Mouse (Mus musculus) CH12.LX (cell line): Measurements from ENCODE around the gene Prps1. TPM values are rescaled to one million over a fixed set of nuclear protein-coding genes. Genes with fewer than 3 reads are reported as not detected.
A peak's percentile ranks its signal among the peaks of the same experiment; 100 is the strongest.

Source experiments
- DNase-seq: peaks from one replicate; pipeline ENCODE4 v3.0.0-alpha.2; 2013; ENCODE audit errors: extremely low read depth
- H3K27ac ChIP-seq: 2 replicates; pipeline ENCODE4 v1.5.1; 2012; ENCODE audit warnings: low read depth, mild to moderate bottlenecking, control low read depth, moderate library complexity; ENCODE audit not compliant: insufficient read depth
- H3K27me3 ChIP-seq: replicated peaks from 2 replicates; pipeline ENCODE3; 2012; ENCODE audit warnings: inconsistent platforms
- H3K36me3 ChIP-seq, 2 experiments: replicated peaks in 1 of 2; 2 replicates each; pipeline versions ENCODE3 to v1.6.1; 2012; ENCODE audit warnings: inconsistent platforms in 1 of 2, low read length in 1 of 2, mild to moderate bottlenecking in 1 of 2, mixed read lengths in 1 of 2, moderate library complexity in 1 of 2; ENCODE audit not compliant: control insufficient read depth in 1 of 2, insufficient read depth in 1 of 2
- H3K4me1 ChIP-seq, 2 experiments: 2 replicates each; pipeline ENCODE4 v1.6.1; 2012; ENCODE audit warnings: inconsistent platforms in 1 of 2, moderate library complexity in 1 of 2; ENCODE audit not compliant: insufficient read depth in 2 of 2, control insufficient read depth in 1 of 2
- H3K4me2 ChIP-seq: 2 replicates; pipeline ENCODE4 v1.6.1; 2012; ENCODE audit warnings: low read depth, mild to moderate bottlenecking, control low read depth; ENCODE audit not compliant: poor library complexity, insufficient read depth, severe bottlenecking
- H3K4me3 ChIP-seq, 3 experiments: fragments of 150-350 bp in 1 of 3; sonication (generic) in 1 of 3; replicated peaks in 1 of 3; 2 replicates each; pipeline versions ENCODE3 to v1.5.1; 2011 to 2012; ENCODE audit warnings: low read depth in 2 of 3, low read length in 2 of 3, mild to moderate bottlenecking in 2 of 3, moderate library complexity in 2 of 3, control low read depth in 1 of 3, improper control_type of control experiment in 1 of 3, inconsistent platforms in 1 of 3, mixed read lengths in 1 of 3; ENCODE audit not compliant: poor library complexity in 1 of 3
- H3K79me2 ChIP-seq: replicated peaks from 2 replicates; pipeline ENCODE4 v1.6.1; 2012; ENCODE audit warnings: mild to moderate bottlenecking, moderate library complexity; ENCODE audit not compliant: control insufficient read depth, poor library complexity, insufficient read depth, severe bottlenecking; ENCODE audit errors: extremely low read depth
- H3K9ac ChIP-seq: 2 replicates; pipeline ENCODE4 v1.6.1; 2012; ENCODE audit warnings: low read depth, mild to moderate bottlenecking, control low read depth, moderate library complexity; ENCODE audit not compliant: insufficient read depth
- H3K9me3 ChIP-seq: replicated peaks from 2 replicates; pipeline ENCODE3; 2012; ENCODE audit warnings: low read length, inconsistent platforms, mixed read lengths
- BHLHE40 ChIP-seq: IDR thresholded peaks from 2 replicates; pipeline ENCODE4 v1.6.1; 2011; ENCODE audit warnings: mild to moderate bottlenecking, low read depth, low read length, improper control_type of control experiment
- CHD1 ChIP-seq: IDR thresholded peaks from 2 replicates; pipeline ENCODE4 v1.6.1; 2012; ENCODE audit warnings: low read depth, low read length, improper control_type of control experiment, inconsistent platforms
- CHD2 ChIP-seq: IDR thresholded peaks from 2 replicates; pipeline ENCODE4 v1.6.1; 2011; ENCODE audit warnings: low read length, improper control_type of control experiment
- CTCF ChIP-seq, 2 experiments: IDR thresholded peaks in 1 of 2; conservative IDR thresholded peaks in 1 of 2; 2 replicates each; pipeline ENCODE4 v1.5.1; 2011 to 2012; ENCODE audit warnings: low read depth in 2 of 2, low read length in 2 of 2, improper control_type of control experiment in 1 of 2, inconsistent platforms in 1 of 2, mild to moderate bottlenecking in 1 of 2, moderate library complexity in 1 of 2
- ELF1 ChIP-seq: IDR thresholded peaks from 2 replicates; pipeline ENCODE4 v1.6.1; 2014; ENCODE audit warnings: low read depth, mild to moderate bottlenecking, inconsistent platforms, low read length, improper control_type of control experiment
- HCFC1 ChIP-seq: IDR thresholded peaks from 2 replicates; pipeline ENCODE4 v1.6.1; 2012; ENCODE audit warnings: low read depth, mild to moderate bottlenecking, inconsistent platforms, low read length, improper control_type of control experiment
- JUN ChIP-seq: IDR thresholded peaks from 2 replicates; pipeline ENCODE4 v1.6.1; 2011; ENCODE audit warnings: low read depth, mild to moderate bottlenecking, low read length, improper control_type of control experiment, moderate library complexity; ENCODE audit not compliant: insufficient read depth
- JUND ChIP-seq: conservative IDR thresholded peaks from 2 replicates; pipeline ENCODE4 v1.6.1; 2011; ENCODE audit warnings: low read depth, low read length, improper control_type of control experiment
- KAT2A ChIP-seq: IDR thresholded peaks from 2 replicates; pipeline ENCODE4 v1.6.1; 2012; ENCODE audit warnings: low read length, improper control_type of control experiment, inconsistent platforms; ENCODE audit not compliant: insufficient replicate concordance
- MAFK ChIP-seq: IDR thresholded peaks from 2 replicates; pipeline ENCODE4 v1.6.1; 2011; ENCODE audit warnings: low read length, improper control_type of control experiment; ENCODE audit not compliant: insufficient replicate concordance
- MAZ ChIP-seq: IDR thresholded peaks from 2 replicates; pipeline ENCODE4 v1.6.1; 2012; ENCODE audit warnings: low read depth, mild to moderate bottlenecking, inconsistent platforms, low read length, improper control_type of control experiment, moderate library complexity
- MEF2A ChIP-seq: IDR thresholded peaks from 2 replicates; pipeline ENCODE4 v1.6.1; 2014; ENCODE audit warnings: low read depth, mild to moderate bottlenecking, inconsistent platforms, low read length, improper control_type of control experiment, borderline replicate concordance
- MXI1 ChIP-seq: IDR thresholded peaks from 2 replicates; pipeline ENCODE4 v1.6.1; 2011; ENCODE audit warnings: mild to moderate bottlenecking, low read depth, low read length, improper control_type of control experiment
- MYC ChIP-seq: IDR thresholded peaks from 2 replicates; pipeline ENCODE4 v1.6.1; 2011; ENCODE audit warnings: low read depth, mild to moderate bottlenecking, improper control_type of control experiment, low read length
- NELFE ChIP-seq: IDR thresholded peaks from 2 replicates; pipeline ENCODE4 v1.6.1; 2011; ENCODE audit warnings: low read depth, low read length, improper control_type of control experiment
- NRF1 ChIP-seq: IDR thresholded peaks from 2 replicates; pipeline ENCODE4 v1.6.1; 2014; ENCODE audit warnings: low read depth, mild to moderate bottlenecking, inconsistent platforms, low read length, improper control_type of control experiment, moderate library complexity
- PAX5 ChIP-seq: IDR thresholded peaks from 2 replicates; pipeline ENCODE4 v1.6.1; 2012; ENCODE audit warnings: low read length, inconsistent platforms, mixed read lengths
- POLR2A ChIP-seq: IDR thresholded peaks from 2 replicates; pipeline ENCODE4 v1.6.1; 2011; ENCODE audit warnings: low read depth, mild to moderate bottlenecking, improper control_type of control experiment, low read length
- POLR2AphosphoS2 ChIP-seq: IDR thresholded peaks from 2 replicates; pipeline ENCODE4 v1.6.1; 2011; ENCODE audit warnings: low read depth, low read length, improper control_type of control experiment
- RAD21 ChIP-seq: IDR thresholded peaks from 2 replicates; pipeline ENCODE4 v1.6.1; 2011; ENCODE audit warnings: low read depth, mild to moderate bottlenecking, low read length, improper control_type of control experiment, moderate library complexity
- RCOR1 ChIP-seq: conservative IDR thresholded peaks from 2 replicates; pipeline ENCODE4 v1.6.1; 2012; ENCODE audit warnings: low read depth, mild to moderate bottlenecking, inconsistent platforms, low read length, improper control_type of control experiment
- SMC3 ChIP-seq: IDR thresholded peaks from 2 replicates; pipeline ENCODE4 v1.6.1; 2011; ENCODE audit warnings: low read depth, low read length, improper control_type of control experiment
- TCF12 ChIP-seq: IDR thresholded peaks from 2 replicates; pipeline ENCODE4 v1.6.1; 2014; ENCODE audit warnings: low read depth, mild to moderate bottlenecking, inconsistent platforms, low read length, improper control_type of control experiment
- UBTF ChIP-seq: IDR thresholded peaks from 2 replicates; pipeline ENCODE4 v1.6.1; 2012; ENCODE audit warnings: low read depth, mild to moderate bottlenecking, inconsistent platforms, low read length, improper control_type of control experiment, moderate library complexity
- ZC3H11A ChIP-seq: IDR thresholded peaks from 2 replicates; pipeline ENCODE4 v1.6.1; 2012; ENCODE audit warnings: low read depth, mild to moderate bottlenecking, inconsistent platforms, low read length, improper control_type of control experiment
- ZNF384 ChIP-seq: IDR thresholded peaks from 2 replicates; pipeline ENCODE4 v1.6.1; 2012; ENCODE audit warnings: low read depth, low read length, improper control_type of control experiment, inconsistent platforms
- dilution Hi-C: fragments of 300-500 bp; cut with MboI; formaldehyde crosslinking; loops from 2 replicates; pipeline ENCODE4 v1.14.3; 2020; ENCODE audit warnings: low sequenced_read_pairs; ENCODE audit not compliant: extremely low pct_unique_long_range_greater_than_20kb, extremely low pct_ligation_motif_present
- in situ Hi-C: fragments of 300-500 bp; cut with MboI; formaldehyde crosslinking; loops from 3 replicates; pipeline ENCODE4 v1.14.3; 2019; ENCODE audit warnings: low sequenced_read_pairs, low pct_ligation_motif_present, low pct_unique_long_range_greater_than_20kb, mixed read lengths
- polyA plus RNA-seq: library from polyadenylated mRNA; unstranded; fragments of >175 nt; gene quantifications from 2 replicates; pipeline ENCODE4 v1.2.1, GENCODE M21; 2012; ENCODE audit warnings: low read depth; ENCODE audit not compliant: insufficient read length
- total RNA-seq, 2 experiments: library from RNA; depleted of rRNA; stranded (reverse); fragments of 300-350 nt in 1 of 2; fragments of >200 nt in 1 of 2; gene quantifications; 2 replicates each; pipeline ENCODE4 v1.2.3; 2012 to 2014

The Prps1 gene
- total and polyA plus RNA-seq, 3 experiments: 52.9 to 163 (median 128) TPM

DNA sequence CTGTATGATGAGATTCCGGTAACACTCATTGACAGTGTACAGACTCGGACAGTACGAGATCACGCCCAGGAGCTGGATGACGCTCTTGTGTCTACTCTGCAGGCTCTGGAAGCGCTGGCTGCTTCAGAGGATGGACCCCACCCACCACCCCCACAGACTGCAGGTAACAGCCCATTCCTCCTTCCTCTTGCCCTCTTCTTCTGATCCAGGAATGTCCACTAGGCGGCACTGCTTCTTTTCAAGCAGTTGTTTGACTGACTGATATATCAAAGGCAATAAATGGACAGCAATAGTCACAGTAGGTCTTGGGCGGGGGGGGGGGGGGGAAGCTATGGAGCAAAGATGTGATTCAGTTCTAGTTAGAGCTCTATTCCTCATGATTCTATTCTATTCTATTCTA, 28.2 kb upstream of the Prps1 start:
- Histone ChIP-seq H3K9ac (no peak overlapping the region), H3K4me1 (peaks cover 10 to 23% of the 10 kb centered on the region in 2 experiments), H3K9me3 (no peaks in the 10 kb centered on the region), H3K4me3 (no peak overlapping the region), H3K4me2 (no peak overlapping the region), H3K79me2 (no peaks in the 10 kb centered on the region), H3K27ac (no peak overlapping the region), H3K27me3 (no peaks in the 10 kb centered on the region), H3K36me3 (no peaks in the 10 kb centered on the region)
- DNase-seq: peak; percentile 15
- no peak for TF ChIP-seq ZC3H11A
- peak in 1 of 2 experiments; percentile 52; a peak in 2 of 4 replicates for TF ChIP-seq CTCF (conservative IDR thresholded peaks at IDR 0.05 in 1 of 2, IDR thresholded peaks at IDR 0.05 in 1 of 2; ENCODE audit: low read depth in 2 of 2, low read length in 2 of 2)
- TF ChIP-seq MAFK: no peak
- no peak for TF ChIP-seq CHD2
- TF ChIP-seq RCOR1: no peak
- TF ChIP-seq RAD21: peak; percentile 1
- peak; percentile 9; the same call in 1 of the 2 replicates for TF ChIP-seq SMC3
- no peak for TF ChIP-seq POLR2AphosphoS2
- TF ChIP-seq JUN: no peak
- TF ChIP-seq POLR2A: no peak
- no peak for TF ChIP-seq MYC
- no peak for TF ChIP-seq ZNF384
- in situ Hi-C loops: no loop called here
- dilution Hi-C loops: no loop called here

DNA sequence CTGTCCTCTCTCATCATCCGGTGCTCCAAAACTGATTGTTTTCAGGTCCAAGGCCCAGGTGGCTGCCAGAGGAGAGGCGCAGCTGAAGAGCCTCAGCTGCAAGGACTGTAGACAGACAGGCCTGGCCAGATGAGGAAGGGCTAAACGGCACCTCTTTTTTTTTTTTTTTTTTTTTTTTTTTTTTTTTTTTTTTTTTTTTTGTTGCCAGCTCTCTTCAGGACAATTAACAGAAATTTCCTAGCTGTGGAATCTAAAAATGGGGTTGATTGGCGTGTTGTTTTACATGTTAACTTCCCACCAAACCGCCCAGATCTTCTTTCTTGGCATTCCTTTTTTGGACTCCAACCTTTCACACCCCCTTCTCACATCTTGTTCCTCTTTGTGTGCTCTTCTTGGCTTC, 26.4 kb upstream of the Prps1 start:
- Histone ChIP-seq H3K4me2 (no peak overlapping the region), H3K36me3 (no peaks in the 10 kb centered on the region), H3K27me3 (no peaks in the 10 kb centered on the region), H3K79me2 (no peaks in the 10 kb centered on the region), H3K9me3 (no peaks in the 10 kb centered on the region), H3K9ac (no peak overlapping the region), H3K27ac (no peak overlapping the region), H3K4me1 (peaks cover 10 to 23% of the 10 kb centered on the region in 2 experiments), H3K4me3 (no peak overlapping the region)
- TF ChIP-seq HCFC1: no peak
- no peak for TF ChIP-seq BHLHE40
- TF ChIP-seq ZNF384: peak; percentile 87
- TF ChIP-seq MEF2A: no peak
- no peak for TF ChIP-seq JUND
- TF ChIP-seq CHD2: no peak
- dilution Hi-C loops: no loop called here
- in situ Hi-C loops: no loop called here
- DNase-seq: no peak

DNA sequence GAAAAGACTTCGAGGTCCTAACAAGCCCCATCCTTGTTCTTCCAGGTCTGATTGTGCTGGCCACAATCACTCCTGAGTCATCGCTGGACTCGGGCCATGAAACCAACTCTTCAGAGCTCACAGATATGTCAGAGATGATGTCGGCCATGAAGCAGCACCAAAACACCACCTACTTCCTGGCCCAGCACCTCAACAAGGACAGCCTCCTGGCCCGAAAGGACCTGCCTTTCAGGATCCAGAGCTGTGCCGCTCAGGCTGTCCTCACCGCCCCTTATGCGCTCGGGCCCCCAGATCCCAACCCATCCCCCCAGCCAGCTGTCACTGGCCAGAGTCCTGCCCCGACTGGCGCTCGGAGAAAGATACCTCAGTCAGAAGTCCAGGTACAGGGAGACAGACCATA, 25.9 kb upstream of the Prps1 start:
- dilution Hi-C loops: no loop called here
- no peak overlapping the region for H3K4me3 ChIP-seq
- no peaks in the 10 kb centered on the region for H3K36me3 ChIP-seq
- no peak for TF ChIP-seq RCOR1
- no peak for TF ChIP-seq CTCF (conservative IDR thresholded peaks at IDR 0.05 in 1 of 2, IDR thresholded peaks at IDR 0.05 in 1 of 2; ENCODE audit: low read depth in 2 of 2, low read length in 2 of 2)
- no peak for TF ChIP-seq PAX5
- TF ChIP-seq KAT2A: no peak
- TF ChIP-seq CHD1: no peak
- TF ChIP-seq ELF1: no peak
- TF ChIP-seq UBTF: no peak
- TF ChIP-seq CHD2: no peak
- no peak for TF ChIP-seq BHLHE40
- TF ChIP-seq JUN: no peak
- no peak for TF ChIP-seq MAFK
- no peak for TF ChIP-seq MAZ
- no peak for TF ChIP-seq HCFC1
- TF ChIP-seq TCF12: no peak
- no peak for TF ChIP-seq NELFE
- no peak for TF ChIP-seq MXI1
- TF ChIP-seq NRF1: no peak
- TF ChIP-seq, all 38 proteins: peak for 0
- no peak for DNase-seq
- Histone ChIP-seq H3K9ac (no peak overlapping the region), H3K4me2 (no peak overlapping the region), H3K27ac (no peak overlapping the region), H3K4me1 (peaks cover 10 to 24% of the 10 kb centered on the region in 2 experiments), H3K9me3 (no peaks in the 10 kb centered on the region), H3K79me2 (no peaks in the 10 kb centered on the region), H3K27me3 (no peaks in the 10 kb centered on the region)
- in situ Hi-C loops: no loop called here
